Mouse (Mus musculus) heart, adult 8-10 months (tissue): ENCODE results near the gene Itpripl2. TPM values are rescaled to one million over a fixed set of nuclear protein-coding genes. Genes with fewer than 3 reads are reported as not detected.
A peak's percentile ranks its signal among the peaks of the same experiment; 100 is the strongest.

Source experiments
- DNase-seq: peaks from one replicate; pipeline ENCODE4 v3.0.0; 2022; ENCODE audit warnings: low spot score
- total RNA-seq, 4 experiments: library from RNA; stranded (reverse); gene quantifications; 2 replicates each; pipeline ENCODE4 v1.2.4; 2022

Itpripl2 gene
- total RNA-seq = 10 to 100 TPM; 15.0 to 23.1 (median 19.3) TPM

DNA sequence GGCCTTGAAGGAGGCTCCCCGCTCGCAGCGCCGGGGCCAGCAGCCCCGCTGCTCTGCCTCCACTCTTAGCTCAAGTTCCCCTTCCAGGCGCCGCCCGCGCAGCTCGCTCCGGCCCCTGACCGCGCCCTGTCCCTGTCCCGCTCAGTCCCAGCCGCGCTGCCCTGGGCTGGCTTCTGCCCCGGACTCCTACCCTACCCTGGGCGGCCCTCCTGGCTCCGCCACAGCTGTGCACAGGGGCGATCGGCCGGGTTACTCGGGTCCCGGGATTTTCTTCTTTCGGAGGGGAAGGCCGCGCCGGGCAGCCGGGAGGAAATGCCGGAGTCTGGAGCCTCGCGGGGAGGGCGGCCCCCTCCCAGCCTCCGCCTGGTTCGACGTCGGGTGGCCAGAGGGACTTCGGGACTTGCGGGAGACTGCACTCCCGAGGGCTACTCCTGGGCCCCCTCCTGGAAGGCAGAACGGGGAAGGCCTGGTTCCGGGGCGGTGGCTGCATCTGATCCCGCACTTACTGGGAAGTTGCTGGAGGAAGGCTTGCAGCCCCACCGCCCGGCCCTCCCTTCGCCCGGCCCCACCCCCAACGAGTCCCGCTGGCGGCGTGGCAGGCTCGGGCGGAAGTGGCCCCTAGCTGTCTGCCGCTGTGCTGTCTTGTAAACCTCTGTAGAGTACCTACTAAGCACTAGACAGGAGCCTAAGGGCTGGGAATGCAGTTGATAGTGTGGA is at the start of gene Itpripl2:
TSS of gene Itpripl2 (minus strand) at position 545 of the 717 bp plus-strand sequence.
- DNase-seq = peak; percentile 92

DNA sequence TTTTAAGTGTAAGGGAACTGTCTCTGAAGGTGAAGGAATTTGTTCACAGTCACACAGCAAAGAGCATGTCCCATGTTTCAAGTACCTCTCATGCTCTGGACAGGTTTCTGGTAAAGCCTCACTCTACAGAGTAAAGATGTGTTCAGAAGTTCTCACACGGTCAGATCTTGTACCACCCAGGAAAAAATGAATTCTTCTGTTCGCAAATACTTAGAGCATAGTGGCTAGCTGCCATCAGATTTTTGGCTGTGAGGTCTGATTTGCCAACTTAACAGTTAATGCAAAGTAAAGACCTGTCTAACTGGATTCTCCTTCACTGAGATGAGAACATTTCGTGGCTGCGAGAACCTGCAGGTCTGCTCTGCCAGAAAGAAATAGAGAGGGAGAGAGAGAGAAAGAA is 43.3 kb upstream of the Itpripl2 start:
- no peak for DNase-seq

GRCm38 (mm10) chr7:118534326-118534725 is 42.6 kb upstream of the Itpripl2 start:
- no peak for DNase-seq

GRCm38 (mm10) chr7:118533178-118533578 is 41.4 kb upstream of the Itpripl2 start, which contains the start of gene Coq7:
Coq7 (minus strand) TSS chr7:118533356.
- peak; percentile 98 for DNase-seq

GRCm38 (mm10) chr7:118532519-118533177 is 40.9 kb upstream of the Itpripl2 start:
- peak; percentile 99 for DNase-seq

GRCm38 (mm10) chr7:118526967-118527366 is 35.2 kb upstream of the Itpripl2 start:
- no peak for DNase-seq

DNA sequence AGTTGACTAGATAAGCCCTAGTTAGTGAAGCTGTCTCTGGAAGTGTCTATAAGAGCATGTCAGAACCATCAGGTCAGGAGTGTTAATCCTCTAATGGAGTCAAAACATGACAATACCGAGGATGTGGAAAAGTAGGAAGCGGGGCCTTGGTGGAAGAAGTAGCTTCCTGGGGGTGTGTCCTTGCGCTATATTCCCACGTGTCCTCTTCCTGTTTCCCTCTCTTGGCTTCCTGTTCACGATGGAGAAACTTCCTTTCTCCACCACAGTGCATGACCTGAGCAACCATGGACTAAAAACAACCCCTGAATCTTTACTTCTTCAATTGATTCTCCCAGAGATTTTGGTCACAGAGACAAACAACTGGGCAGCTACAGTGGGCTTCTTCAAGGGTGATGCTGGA is 30.3 kb upstream of the Itpripl2 start:
- DNase-seq = no peak

DNA sequence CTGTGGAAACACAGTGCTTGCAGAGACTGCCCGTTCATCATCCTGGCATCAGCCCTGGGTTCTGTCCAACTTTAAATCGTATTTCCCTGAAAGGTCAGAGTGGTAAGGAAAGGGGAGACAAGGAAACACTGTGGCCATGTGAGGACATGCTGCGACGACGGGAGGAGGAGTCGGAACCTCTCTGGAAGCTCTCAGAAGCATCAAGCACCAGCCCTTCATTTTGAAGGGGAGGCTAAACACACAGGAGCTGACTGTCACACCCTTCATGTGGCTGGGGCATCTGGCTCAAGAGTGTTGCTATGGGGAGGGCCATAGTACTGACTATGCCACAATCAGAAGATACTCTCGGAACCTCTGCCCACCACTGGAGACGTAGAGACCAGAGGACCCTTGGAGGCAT is 27.9 kb upstream of the Itpripl2 start:
- no peak for DNase-seq

- peak; percentile 66 for DNase-seq
Observed at GRCm38 (mm10) chr7:118518687-118519086, 26.9 kb upstream of the Itpripl2 start.

- no peak for DNase-seq
Observed at GRCm38 (mm10) chr7:118517819-118518218, 26.0 kb upstream of the Itpripl2 start.

DNA sequence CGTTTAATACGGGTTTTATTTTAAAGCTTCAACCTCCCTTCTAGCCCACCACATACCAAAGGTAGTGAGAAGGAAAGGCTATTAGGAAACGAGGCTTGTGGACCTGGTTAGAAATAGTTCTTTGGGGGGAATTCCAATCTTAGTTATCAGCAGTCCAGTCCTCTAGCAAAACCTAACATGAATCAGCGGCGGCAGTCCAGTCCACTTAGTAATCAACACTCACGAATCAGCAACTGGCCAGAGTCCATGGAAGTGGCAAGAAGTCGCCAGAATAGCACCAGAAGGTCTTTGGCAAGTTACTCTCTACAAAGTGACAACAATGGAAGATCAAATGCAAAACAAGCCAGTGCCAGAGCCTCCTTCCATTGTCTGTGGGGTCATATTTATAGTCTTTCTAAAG is 16.8 kb upstream of the Itpripl2 start:
- no peak for DNase-seq

GRCm38 (mm10) chr7:118503844-118504243 is 12.1 kb upstream of the Itpripl2 start:
- no peak for DNase-seq

DNA sequence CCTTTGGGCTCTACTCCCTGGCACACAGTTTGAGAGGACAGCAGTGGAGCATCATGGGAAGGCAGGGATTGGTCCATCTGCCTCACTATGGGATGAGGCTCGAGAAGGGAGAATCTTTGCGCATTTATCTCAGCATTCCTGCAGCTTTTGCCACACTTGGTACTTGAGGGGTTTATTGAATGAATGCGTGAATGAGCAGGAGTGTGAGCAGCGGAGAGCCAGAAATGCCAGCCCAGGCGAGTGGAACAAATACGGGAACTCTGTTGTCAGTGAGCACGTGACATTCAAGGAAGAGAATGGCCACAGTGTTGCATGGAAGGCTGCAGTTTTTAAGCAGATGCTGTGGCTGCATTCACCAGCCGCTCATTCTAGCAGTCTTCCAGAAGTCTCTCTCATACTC is 10.6 kb upstream of the Itpripl2 start:
- no peak for DNase-seq

DNA sequence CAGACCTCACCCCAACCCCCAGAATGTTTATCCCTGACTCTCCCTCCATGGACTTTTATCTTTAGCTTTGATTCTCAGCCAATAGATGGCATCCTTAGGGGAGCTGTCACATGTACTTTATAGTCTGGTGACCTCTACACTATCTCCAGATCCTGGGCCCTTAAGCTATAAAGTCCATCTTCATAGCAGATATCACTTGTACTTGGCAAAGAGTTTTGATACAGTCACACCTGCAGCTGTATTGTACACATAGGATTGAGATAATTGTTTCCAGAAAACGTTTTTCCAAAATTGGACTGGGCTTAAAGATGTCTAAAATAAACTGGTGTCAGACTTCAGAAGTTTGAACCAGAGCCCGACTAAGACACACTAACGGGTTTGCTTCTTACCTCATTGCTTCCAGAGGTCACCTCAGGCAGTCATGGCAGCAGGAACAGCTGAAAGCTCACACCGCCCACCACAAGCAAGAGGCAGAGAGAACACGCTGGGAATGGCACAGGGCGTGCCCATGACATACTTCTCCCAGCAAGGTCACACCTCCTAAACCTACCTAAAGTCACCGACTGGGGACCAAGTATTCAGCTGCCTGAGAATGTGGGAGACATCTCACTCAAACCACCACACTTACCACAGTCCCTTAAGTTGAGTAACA is 8.1 kb upstream of the Itpripl2 start:
- no peak for DNase-seq

DNA sequence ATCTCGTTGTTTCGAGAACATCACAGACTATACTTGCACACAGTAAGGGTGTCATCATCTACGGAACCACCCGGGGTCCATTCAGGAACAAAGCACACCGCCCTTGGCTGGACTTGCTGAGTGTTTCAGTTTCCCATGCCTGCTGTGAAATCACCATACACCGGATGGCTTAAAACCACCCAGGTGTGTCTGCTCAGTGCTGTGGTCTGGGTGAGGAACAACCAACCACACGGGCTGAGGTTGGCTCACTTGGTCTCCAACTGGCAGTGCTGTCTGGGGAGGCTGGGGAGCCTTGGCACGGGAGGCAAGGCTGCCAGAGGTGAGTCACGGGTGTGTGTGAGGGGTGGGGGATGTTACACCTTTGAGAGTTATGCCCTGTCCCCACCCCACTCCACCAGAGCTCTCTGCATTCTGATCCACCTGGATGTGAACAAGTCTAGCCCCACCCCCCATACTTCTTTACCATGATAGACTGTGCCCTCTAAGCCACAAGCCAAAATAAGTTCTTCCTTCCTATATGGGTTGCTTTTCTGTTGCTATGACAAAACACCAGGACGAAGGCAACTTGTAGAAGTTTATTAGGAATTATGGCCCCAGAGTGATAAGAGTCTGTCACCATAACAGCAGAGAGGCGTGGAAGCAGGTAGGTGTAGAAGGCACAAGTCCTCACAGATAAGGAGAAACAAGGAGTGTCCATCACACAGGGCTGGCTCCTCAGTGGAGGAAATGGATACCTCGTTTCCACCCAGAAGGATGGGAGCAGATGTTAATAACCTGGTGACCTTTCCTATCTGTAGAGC is 7.4 kb upstream of the Itpripl2 start:
- no peak for DNase-seq

DNA sequence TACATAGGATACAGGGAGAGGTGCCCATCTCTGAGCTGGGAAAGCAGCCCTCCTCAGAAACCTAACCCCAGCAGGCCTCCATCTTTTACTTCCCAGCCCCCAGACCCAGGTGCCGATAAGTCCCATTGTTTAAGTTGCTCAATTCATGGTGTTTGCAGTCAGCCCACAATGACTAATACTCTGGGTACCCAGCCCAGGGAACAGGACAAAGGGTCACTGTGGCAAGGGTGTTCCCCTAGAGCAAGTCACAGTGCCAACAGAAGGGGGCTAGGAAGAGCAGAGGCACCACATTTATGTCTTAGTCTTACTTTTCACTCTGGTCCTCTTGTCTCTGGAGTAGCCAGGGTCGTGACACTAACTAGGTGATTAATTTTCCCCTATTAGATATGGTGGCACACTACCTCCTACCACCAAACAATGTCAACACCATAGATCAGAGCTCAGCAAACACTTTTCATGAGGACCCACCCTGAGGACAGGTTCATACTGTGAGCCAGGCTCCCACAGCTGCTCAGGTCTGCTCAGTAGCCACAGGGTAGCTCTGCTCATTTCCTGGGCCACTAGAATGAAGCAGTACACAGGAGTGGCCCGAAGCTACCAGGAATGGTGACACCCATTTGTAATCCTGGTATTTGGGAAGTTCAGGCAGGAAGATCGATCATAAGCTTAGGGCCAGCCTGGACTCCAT is 3.3 kb upstream of the Itpripl2 start:
- DNase-seq = no peak

GRCm38 (mm10) chr7:118493892-118494291 is 2.1 kb upstream of the Itpripl2 start:
- DNase-seq = no peak

DNA sequence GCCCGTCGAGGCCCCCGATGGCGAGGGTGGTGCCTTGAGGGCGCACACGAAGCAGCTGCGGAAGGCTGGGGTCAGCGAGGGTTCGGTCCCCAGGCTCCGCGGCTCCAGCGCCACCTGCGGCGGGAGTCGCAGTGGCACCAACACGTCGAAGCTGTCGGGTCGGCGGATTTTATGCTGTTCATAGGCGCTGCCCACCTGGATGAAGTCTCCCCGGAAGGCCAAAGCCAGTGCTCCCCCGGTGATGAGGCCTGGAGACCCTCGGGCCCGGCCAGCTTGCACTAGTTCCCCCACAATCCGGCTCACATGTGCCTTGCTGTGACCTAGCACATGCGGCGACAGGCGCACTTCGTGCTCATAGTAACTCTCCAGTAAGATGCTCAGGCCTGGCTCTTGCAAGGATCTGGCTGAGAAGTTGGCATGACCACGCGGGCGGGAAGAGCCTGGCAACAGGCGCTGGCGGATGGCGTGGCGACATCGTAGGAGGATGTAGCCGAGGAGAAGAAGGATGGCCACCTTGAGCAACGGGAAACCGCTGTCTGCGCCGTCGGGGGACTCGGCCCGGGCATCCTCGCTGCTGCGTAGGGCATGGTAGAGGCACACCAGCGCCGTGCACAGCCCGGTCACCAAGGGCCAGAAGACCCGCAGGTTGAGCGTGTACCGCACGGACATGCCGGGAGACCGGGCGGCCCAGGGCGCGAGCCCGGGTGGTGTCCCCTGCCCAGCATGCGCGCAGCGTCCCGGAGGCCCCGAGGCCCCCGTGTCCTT is 927 bp downstream of the Itpripl2 start:
- no peak for DNase-seq

DNA sequence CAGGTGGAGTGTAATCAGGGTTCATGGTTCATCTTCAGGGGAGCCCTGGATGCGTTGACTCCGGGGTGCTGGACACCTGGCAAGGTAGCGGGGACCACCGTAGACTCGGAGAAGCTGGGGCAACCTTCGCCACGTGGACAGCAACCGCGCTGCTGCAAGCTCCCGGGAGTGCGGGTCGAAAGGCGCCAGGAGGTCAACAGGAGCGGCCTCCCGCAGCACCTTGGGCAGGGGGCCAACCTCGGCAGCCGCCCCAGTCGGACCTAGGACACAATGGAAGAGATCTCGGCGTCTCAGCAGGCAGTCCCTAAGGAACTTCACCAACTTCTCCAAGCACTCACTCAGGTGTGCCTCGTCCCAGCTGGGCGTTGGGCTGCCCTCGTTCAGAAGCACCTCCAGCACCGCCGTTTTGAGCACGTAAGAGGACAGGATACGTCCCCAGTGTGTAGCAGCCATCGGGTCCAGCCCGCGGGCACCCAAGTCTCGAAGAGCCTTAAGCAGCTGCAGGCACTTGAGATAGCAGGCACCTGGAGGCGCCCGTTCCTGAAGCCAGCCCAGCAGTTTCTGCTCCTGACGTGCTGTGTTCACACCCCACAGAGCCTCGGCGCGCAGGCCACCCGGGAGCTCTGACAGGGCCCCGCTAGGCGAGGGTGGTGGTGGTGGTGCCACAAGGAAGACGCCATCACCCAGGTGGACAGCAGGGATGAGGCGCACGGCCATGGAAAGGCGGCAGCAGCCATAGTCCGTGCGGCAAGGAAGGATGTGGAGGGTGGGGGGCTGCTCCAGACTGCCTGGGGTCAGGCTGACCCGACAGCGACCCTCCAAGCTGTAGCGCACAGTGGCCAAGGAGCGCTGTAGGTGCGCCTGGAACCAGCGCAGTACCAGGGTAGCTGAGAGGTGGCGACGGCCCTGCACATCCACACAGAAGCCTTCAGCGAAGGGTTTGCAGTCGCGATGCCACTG is 1.8 kb downstream of the Itpripl2 start:
- no peak for DNase-seq
